Mouse (Mus musculus) CH12.LX (cell line): ENCODE results near the gene Cyfip2. TPM values are rescaled to one million over a fixed set of nuclear protein-coding genes. Genes with fewer than 3 reads are reported as not detected.

ENCODE experiments used
- DNase-seq: peaks from one replicate; pipeline ENCODE4 v3.0.0-alpha.2; 2013; ENCODE audit errors: extremely low read depth
- H3K27ac ChIP-seq: 2 replicates; pipeline ENCODE4 v1.5.1; 2012; ENCODE audit warnings: low read depth, mild to moderate bottlenecking, control low read depth, moderate library complexity; ENCODE audit not compliant: insufficient read depth
- H3K27me3 ChIP-seq: replicated peaks from 2 replicates; pipeline ENCODE3; 2012; ENCODE audit warnings: inconsistent platforms
- H3K36me3 ChIP-seq, 2 experiments: replicated peaks in 1 of 2; 2 replicates each; pipeline versions ENCODE3 to v1.6.1; 2012; ENCODE audit warnings: inconsistent platforms in 1 of 2, low read length in 1 of 2, mild to moderate bottlenecking in 1 of 2, mixed read lengths in 1 of 2, moderate library complexity in 1 of 2; ENCODE audit not compliant: control insufficient read depth in 1 of 2, insufficient read depth in 1 of 2
- H3K4me1 ChIP-seq, 2 experiments: 2 replicates each; pipeline ENCODE4 v1.6.1; 2012; ENCODE audit warnings: inconsistent platforms in 1 of 2, moderate library complexity in 1 of 2; ENCODE audit not compliant: insufficient read depth in 2 of 2, control insufficient read depth in 1 of 2
- H3K4me2 ChIP-seq: 2 replicates; pipeline ENCODE4 v1.6.1; 2012; ENCODE audit warnings: low read depth, mild to moderate bottlenecking, control low read depth; ENCODE audit not compliant: poor library complexity, insufficient read depth, severe bottlenecking
- H3K4me3 ChIP-seq, 3 experiments: fragments of 150-350 bp in 1 of 3; sonication (generic) in 1 of 3; replicated peaks in 1 of 3; 2 replicates each; pipeline versions ENCODE3 to v1.5.1; 2011 to 2012; ENCODE audit warnings: low read depth in 2 of 3, low read length in 2 of 3, mild to moderate bottlenecking in 2 of 3, moderate library complexity in 2 of 3, control low read depth in 1 of 3, improper control_type of control experiment in 1 of 3, inconsistent platforms in 1 of 3, mixed read lengths in 1 of 3; ENCODE audit not compliant: poor library complexity in 1 of 3
- H3K79me2 ChIP-seq: replicated peaks from 2 replicates; pipeline ENCODE4 v1.6.1; 2012; ENCODE audit warnings: mild to moderate bottlenecking, moderate library complexity; ENCODE audit not compliant: control insufficient read depth, poor library complexity, insufficient read depth, severe bottlenecking; ENCODE audit errors: extremely low read depth
- H3K9ac ChIP-seq: 2 replicates; pipeline ENCODE4 v1.6.1; 2012; ENCODE audit warnings: low read depth, mild to moderate bottlenecking, control low read depth, moderate library complexity; ENCODE audit not compliant: insufficient read depth
- H3K9me3 ChIP-seq: replicated peaks from 2 replicates; pipeline ENCODE3; 2012; ENCODE audit warnings: low read length, inconsistent platforms, mixed read lengths
- BHLHE40 ChIP-seq: IDR thresholded peaks from 2 replicates; pipeline ENCODE4 v1.6.1; 2011; ENCODE audit warnings: mild to moderate bottlenecking, low read depth, low read length, improper control_type of control experiment
- CHD1 ChIP-seq: IDR thresholded peaks from 2 replicates; pipeline ENCODE4 v1.6.1; 2012; ENCODE audit warnings: low read depth, low read length, improper control_type of control experiment, inconsistent platforms
- CTCF ChIP-seq, 2 experiments: IDR thresholded peaks in 1 of 2; conservative IDR thresholded peaks in 1 of 2; 2 replicates each; pipeline ENCODE4 v1.5.1; 2011 to 2012; ENCODE audit warnings: low read depth in 2 of 2, low read length in 2 of 2, improper control_type of control experiment in 1 of 2, inconsistent platforms in 1 of 2, mild to moderate bottlenecking in 1 of 2, moderate library complexity in 1 of 2
- E2F4 ChIP-seq: IDR thresholded peaks from 2 replicates; pipeline ENCODE4 v1.6.1; 2011; ENCODE audit warnings: low read depth, low read length, improper control_type of control experiment; ENCODE audit not compliant: insufficient replicate concordance
- EP300 ChIP-seq: IDR thresholded peaks from 2 replicates; pipeline ENCODE4 v1.6.1; 2011; ENCODE audit warnings: low read length, improper control_type of control experiment
- ETS1 ChIP-seq: conservative IDR thresholded peaks from 2 replicates; pipeline ENCODE4 v1.6.1; 2012; ENCODE audit warnings: low read depth, mild to moderate bottlenecking, inconsistent platforms, low read length, improper control_type of control experiment, moderate library complexity
- GABPA ChIP-seq: IDR thresholded peaks from 2 replicates; pipeline ENCODE4 v1.6.1; 2012; ENCODE audit warnings: low read depth, low read length, improper control_type of control experiment, inconsistent platforms; ENCODE audit not compliant: insufficient replicate concordance
- HCFC1 ChIP-seq: IDR thresholded peaks from 2 replicates; pipeline ENCODE4 v1.6.1; 2012; ENCODE audit warnings: low read depth, mild to moderate bottlenecking, inconsistent platforms, low read length, improper control_type of control experiment
- IRF4 ChIP-seq: IDR thresholded peaks from 2 replicates; pipeline ENCODE4 v1.6.1; 2014; ENCODE audit warnings: low read depth, mild to moderate bottlenecking, inconsistent platforms, low read length, improper control_type of control experiment
- MAFK ChIP-seq: IDR thresholded peaks from 2 replicates; pipeline ENCODE4 v1.6.1; 2011; ENCODE audit warnings: low read length, improper control_type of control experiment; ENCODE audit not compliant: insufficient replicate concordance
- MAX ChIP-seq: IDR thresholded peaks from 2 replicates; pipeline ENCODE4 v1.6.1; 2011; ENCODE audit warnings: low read length, improper control_type of control experiment
- MEF2A ChIP-seq: IDR thresholded peaks from 2 replicates; pipeline ENCODE4 v1.6.1; 2014; ENCODE audit warnings: low read depth, mild to moderate bottlenecking, inconsistent platforms, low read length, improper control_type of control experiment, borderline replicate concordance
- MXI1 ChIP-seq: IDR thresholded peaks from 2 replicates; pipeline ENCODE4 v1.6.1; 2011; ENCODE audit warnings: mild to moderate bottlenecking, low read depth, low read length, improper control_type of control experiment
- MYC ChIP-seq: IDR thresholded peaks from 2 replicates; pipeline ENCODE4 v1.6.1; 2011; ENCODE audit warnings: low read depth, mild to moderate bottlenecking, improper control_type of control experiment, low read length
- NRF1 ChIP-seq: IDR thresholded peaks from 2 replicates; pipeline ENCODE4 v1.6.1; 2014; ENCODE audit warnings: low read depth, mild to moderate bottlenecking, inconsistent platforms, low read length, improper control_type of control experiment, moderate library complexity
- POLR2A ChIP-seq: IDR thresholded peaks from 2 replicates; pipeline ENCODE4 v1.6.1; 2011; ENCODE audit warnings: low read depth, mild to moderate bottlenecking, improper control_type of control experiment, low read length
- POLR2AphosphoS2 ChIP-seq: IDR thresholded peaks from 2 replicates; pipeline ENCODE4 v1.6.1; 2011; ENCODE audit warnings: low read depth, low read length, improper control_type of control experiment
- RAD21 ChIP-seq: IDR thresholded peaks from 2 replicates; pipeline ENCODE4 v1.6.1; 2011; ENCODE audit warnings: low read depth, mild to moderate bottlenecking, low read length, improper control_type of control experiment, moderate library complexity
- RCOR1 ChIP-seq: conservative IDR thresholded peaks from 2 replicates; pipeline ENCODE4 v1.6.1; 2012; ENCODE audit warnings: low read depth, mild to moderate bottlenecking, inconsistent platforms, low read length, improper control_type of control experiment
- SIN3A ChIP-seq: IDR thresholded peaks from 2 replicates; pipeline ENCODE4 v1.6.1; 2012; ENCODE audit warnings: low read length, improper control_type of control experiment, inconsistent platforms
- SMC3 ChIP-seq: IDR thresholded peaks from 2 replicates; pipeline ENCODE4 v1.6.1; 2011; ENCODE audit warnings: low read depth, low read length, improper control_type of control experiment
- TBP ChIP-seq: conservative IDR thresholded peaks from 2 replicates; pipeline ENCODE4 v1.6.1; 2011; ENCODE audit warnings: low read depth, low read length, improper control_type of control experiment
- USF1 ChIP-seq: IDR thresholded peaks from 2 replicates; pipeline ENCODE4 v1.6.1; 2014; ENCODE audit warnings: low read depth, mild to moderate bottlenecking, inconsistent platforms, low read length, improper control_type of control experiment
- ZC3H11A ChIP-seq: IDR thresholded peaks from 2 replicates; pipeline ENCODE4 v1.6.1; 2012; ENCODE audit warnings: low read depth, mild to moderate bottlenecking, inconsistent platforms, low read length, improper control_type of control experiment
- ZKSCAN1 ChIP-seq: IDR thresholded peaks from 2 replicates; pipeline ENCODE4 v1.6.1; 2012; ENCODE audit warnings: low read depth, inconsistent platforms, low read length, improper control_type of control experiment, borderline replicate concordance
- ZMIZ1 ChIP-seq: IDR thresholded peaks from 2 replicates; pipeline ENCODE4 v1.6.1; 2012; ENCODE audit warnings: low read depth, mild to moderate bottlenecking, inconsistent platforms, low read length, improper control_type of control experiment
- ZNF384 ChIP-seq: IDR thresholded peaks from 2 replicates; pipeline ENCODE4 v1.6.1; 2012; ENCODE audit warnings: low read depth, low read length, improper control_type of control experiment, inconsistent platforms
- dilution Hi-C: fragments of 300-500 bp; cut with MboI; formaldehyde crosslinking; loops from 2 replicates; pipeline ENCODE4 v1.14.3; 2020; ENCODE audit warnings: low sequenced_read_pairs; ENCODE audit not compliant: extremely low pct_unique_long_range_greater_than_20kb, extremely low pct_ligation_motif_present
- in situ Hi-C: fragments of 300-500 bp; cut with MboI; formaldehyde crosslinking; loops from 3 replicates; pipeline ENCODE4 v1.14.3; 2019; ENCODE audit warnings: low sequenced_read_pairs, low pct_ligation_motif_present, low pct_unique_long_range_greater_than_20kb, mixed read lengths
- polyA plus RNA-seq: library from polyadenylated mRNA; unstranded; fragments of >175 nt; gene quantifications from 2 replicates; pipeline ENCODE4 v1.2.1, GENCODE M21; 2012; ENCODE audit warnings: low read depth; ENCODE audit not compliant: insufficient read length
- total RNA-seq, 2 experiments: library from RNA; depleted of rRNA; stranded (reverse); fragments of 300-350 nt in 1 of 2; fragments of >200 nt in 1 of 2; gene quantifications; 2 replicates each; pipeline ENCODE4 v1.2.3; 2012 to 2014

The Cyfip2 gene
- total and polyA plus RNA-seq, 3 experiments: 40.7 to 194 (median 97.6) TPM

DNA sequence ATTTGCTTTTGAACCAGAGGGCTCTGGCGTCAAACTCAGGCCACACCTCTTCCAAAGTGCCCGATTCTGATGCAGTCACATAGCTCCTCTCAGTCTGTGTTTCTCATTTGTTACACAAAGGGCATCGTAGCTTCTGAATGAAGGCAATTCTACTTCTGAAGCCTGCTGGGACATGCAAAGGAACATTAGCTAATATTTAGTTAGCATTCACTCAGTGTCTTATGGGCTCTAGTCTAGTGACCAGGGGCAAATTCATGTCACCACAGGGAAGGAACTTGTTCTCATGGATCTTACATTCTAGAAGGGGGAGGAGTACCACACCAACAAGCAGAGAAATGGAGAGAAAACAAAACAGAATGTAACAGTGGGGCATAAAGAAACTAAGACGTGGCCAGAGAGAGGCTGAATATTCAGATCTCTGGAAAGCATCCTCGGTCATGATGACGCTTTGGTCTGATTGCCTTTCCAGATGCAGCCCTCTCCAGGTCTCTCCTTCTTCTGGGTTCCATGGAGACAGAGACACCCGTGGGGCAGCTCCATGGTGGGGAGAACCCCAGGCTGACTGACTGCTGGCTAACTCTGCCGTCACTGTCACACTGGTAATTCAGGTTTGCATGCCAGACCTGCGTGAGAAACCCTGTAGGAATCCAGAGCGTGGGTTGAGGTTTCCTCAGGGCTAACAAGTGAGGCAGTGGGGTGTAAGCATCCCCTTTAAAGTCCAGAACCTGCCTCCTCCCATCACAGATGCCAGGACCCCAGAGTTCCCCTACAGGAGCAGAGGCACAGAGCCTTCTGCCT, 135.2 kb downstream of the Cyfip2 start (continued):
- TF ChIP-seq ETS1 (no peak), USF1 (no peak)

DNA sequence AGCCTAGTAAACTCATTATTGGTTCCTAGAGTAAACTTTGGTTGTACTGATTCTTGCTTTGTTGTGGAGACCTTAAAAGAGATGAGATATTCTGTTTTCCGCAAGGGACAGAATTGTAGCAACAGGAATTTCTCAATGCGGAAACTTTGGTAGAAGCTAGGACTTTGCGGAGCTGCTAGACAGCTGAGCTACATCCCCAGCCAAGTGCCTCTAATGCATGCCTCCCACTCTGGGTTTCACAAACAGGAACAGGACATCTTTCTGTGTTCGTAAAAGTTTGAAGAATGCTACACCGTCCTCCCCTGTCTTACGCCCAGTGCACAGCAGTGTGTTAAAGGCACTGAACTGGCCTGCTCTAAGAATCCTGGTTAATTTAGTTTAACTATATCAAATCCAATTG, 136.5 kb downstream of the Cyfip2 start:
- Histone ChIP-seq H3K9ac (no peak overlapping the region), H3K4me2 (no peak overlapping the region), H3K27me3 (no peaks in the 10 kb centered on the region), H3K9me3 (no peaks in the 10 kb centered on the region), H3K79me2 (no peaks in the 10 kb centered on the region), H3K4me3 (no peak overlapping the region), H3K27ac (no peak overlapping the region), H3K36me3 (no peaks in the 10 kb centered on the region), H3K4me1 (no peaks in the 10 kb centered on the region)
- dilution Hi-C loops: no loop called here
- no peak for DNase-seq
- TF ChIP-seq ZKSCAN1 (no peak), CHD1 (no peak), ZC3H11A (no peak), SMC3 (no peak), RAD21 (no peak), CTCF (conservative IDR thresholded peaks at IDR 0.05 in 1 of 2, IDR thresholded peaks at IDR 0.05 in 1 of 2; ENCODE audit: low read depth in 2 of 2, low read length in 2 of 2) (no peak), NRF1 (no peak), ZNF384 (no peak), BHLHE40 (no peak), ZMIZ1 (no peak), E2F4 (no peak), ETS1 (no peak), RCOR1 (no peak), EP300 (no peak), MYC (no peak), MAX (no peak), MXI1 (no peak)
- in situ Hi-C loops: no loop called here

- in situ Hi-C loops: no loop called here
Observed at GRCm38 (mm10) chr11:46172128-46172527, 140.5 kb downstream of the Cyfip2 start.

More at GRCm38 (mm10) chr11:46172128-46172527, 140.5 kb downstream of the Cyfip2 start:
- dilution Hi-C loops: no loop called here
- TF ChIP-seq POLR2AphosphoS2: no peak
- TF ChIP-seq MAFK: no peak
- no peak for TF ChIP-seq EP300
- TF ChIP-seq SIN3A: no peak
- no peak for TF ChIP-seq USF1
- no peak for TF ChIP-seq SMC3
- TF ChIP-seq HCFC1: no peak
- TF ChIP-seq ZNF384: no peak
- TF ChIP-seq ZMIZ1: no peak
- TF ChIP-seq MEF2A: no peak
- no peak for TF ChIP-seq TBP
- TF ChIP-seq IRF4: no peak
- TF ChIP-seq CHD1: no peak
- TF ChIP-seq POLR2A: no peak
- TF ChIP-seq GABPA: no peak
- no peak for TF ChIP-seq ZC3H11A
- no peak for TF ChIP-seq MYC
- TF ChIP-seq, all 38 proteins: peak for 0
- H3K9ac ChIP-seq: no peak overlapping the region
- H3K4me3 ChIP-seq: no peak overlapping the region
- no peaks in the 10 kb centered on the region for H3K79me2 ChIP-seq
- H3K36me3 ChIP-seq: no peaks in the 10 kb centered on the region
- no peaks in the 10 kb centered on the region for H3K27me3 ChIP-seq
- no peaks in the 10 kb centered on the region for H3K9me3 ChIP-seq
- no peak for DNase-seq
- no peaks in the 10 kb centered on the region for H3K4me1 ChIP-seq
- H3K27ac ChIP-seq: no peak overlapping the region
- no peak overlapping the region for H3K4me2 ChIP-seq
